Mouse (Mus musculus) liver, adult 2 months (tissue): ENCODE data around the gene Ube2v1. TPM values are rescaled to one million over a fixed set of nuclear protein-coding genes. Genes with fewer than 3 reads are reported as not detected.
"Not testable (repeated sequence)": the region's sequence is repeated elsewhere in the genome, so short reads cannot be mapped to it uniquely, and the experiment has no call there.

ENCODE experiments used
- DNase-seq: peaks from one replicate; pipeline ENCODE4 v3.0.0-alpha.2; 2011; ENCODE audit warnings: low read depth, low spot score; ENCODE audit errors: extremely low read depth
- H3K27ac ChIP-seq: fragments of 200-500 bp; replicated peaks from 2 replicates; pipeline ENCODE4 v1.5.1; 2012; ENCODE audit warnings: low read depth, mild to moderate bottlenecking, control low read depth, inconsistent platforms, low read length; ENCODE audit not compliant: insufficient read depth
- H3K27me3 ChIP-seq: fragments of 200-500 bp; 2 replicates; pipeline ENCODE4 v1.6.1; 2012; ENCODE audit warnings: mild to moderate bottlenecking, moderate library complexity, low read length, inconsistent platforms; ENCODE audit not compliant: control insufficient read depth, insufficient read depth
- H3K36me3 ChIP-seq: fragments of 200-500 bp; 2 replicates; pipeline ENCODE4 v1.6.1; 2012; ENCODE audit warnings: low read length, inconsistent platforms; ENCODE audit not compliant: control insufficient read depth, insufficient read depth
- H3K4me1 ChIP-seq: fragments of 200-500 bp; 2 replicates; pipeline ENCODE4 v1.6.1; 2011; ENCODE audit warnings: low read length; ENCODE audit not compliant: control insufficient read depth, insufficient read depth
- H3K4me3 ChIP-seq: fragments of 200-500 bp; 2 replicates; pipeline ENCODE4 v1.5.1; 2011; ENCODE audit warnings: low read depth, mild to moderate bottlenecking, control low read depth, low read length, moderate library complexity; ENCODE audit not compliant: insufficient read depth
- H3K79me2 ChIP-seq: fragments of 200-500 bp; 2 replicates; pipeline ENCODE4 v1.6.1; 2012; ENCODE audit warnings: inconsistent platforms, mild to moderate bottlenecking, low read length, moderate library complexity; ENCODE audit not compliant: control insufficient read depth, insufficient read depth
- H3K9ac ChIP-seq: fragments of 200-500 bp; 2 replicates; pipeline ENCODE4 v1.6.1; 2012; ENCODE audit warnings: low read depth, mild to moderate bottlenecking, control low read depth, inconsistent platforms, low read length
- CTCF ChIP-seq: fragments of 200-500 bp; IDR thresholded peaks from 2 replicates; pipeline ENCODE4 v1.5.1; 2011; ENCODE audit warnings: low read depth, low read length, control low read depth
- POLR2A ChIP-seq: fragments of 200-500 bp; IDR thresholded peaks from 2 replicates; pipeline ENCODE4 v1.6.1; 2011; ENCODE audit warnings: low read length, control low read depth; ENCODE audit not compliant: insufficient read depth; ENCODE audit errors: extremely low read depth
- WGBS: fragments of 180-500 bp; shearing (Covaris S2); methylation state at CpG from one replicate; pipeline ENCODE4 v1.1.7; 2018; 5-methylcytosine and 5-hydroxymethylcytosine counted together
- polyA plus RNA-seq: library from polyadenylated mRNA; depleted of rRNA; stranded (reverse); fragments of >200 nt; gene quantifications from 2 replicates; pipeline ENCODE4 v1.2.3, GENCODE M21; 2012
- total RNA-seq: library from RNA; depleted of rRNA; stranded (reverse); fragments of >200 nt; gene quantifications from 2 replicates; pipeline ENCODE4 v1.2.3, GENCODE M21; 2014

The Ube2v1 gene
- total and polyA plus RNA-seq, 2 experiments: 26.2 to 75.2 TPM

DNA sequence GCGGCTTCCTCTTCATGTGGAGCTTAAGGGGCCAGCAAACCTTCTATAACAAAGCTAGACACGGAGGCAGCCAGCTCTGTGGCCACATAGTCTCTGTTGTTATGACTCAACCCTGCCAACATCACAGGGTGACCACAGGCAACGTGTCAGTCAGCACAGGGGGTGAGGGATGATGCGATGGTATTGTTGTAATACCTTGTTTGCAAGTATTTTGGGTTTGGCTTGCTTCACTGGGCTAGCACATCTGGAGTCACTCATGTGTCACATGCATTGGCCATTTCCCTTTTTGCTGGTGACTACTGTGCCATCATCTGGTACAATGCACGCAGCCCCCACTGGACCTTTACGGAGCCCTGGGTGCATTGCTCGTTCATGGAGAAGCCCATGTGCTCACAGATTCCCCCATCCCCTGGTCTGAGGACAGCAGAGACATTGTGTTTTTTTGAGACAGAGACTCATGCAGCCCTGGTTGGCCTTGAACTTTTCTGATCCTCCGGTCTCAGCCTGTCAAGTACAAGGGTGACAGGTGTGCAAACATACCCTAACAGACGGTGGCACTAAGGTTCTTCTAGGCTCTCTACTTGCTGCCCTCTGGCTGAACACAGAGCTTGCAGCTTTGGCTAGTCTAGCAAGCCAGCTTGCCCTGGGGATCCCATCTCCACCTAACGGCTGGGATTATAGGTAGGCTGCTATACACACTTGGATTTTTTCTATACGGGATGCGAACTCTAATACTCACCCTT lies 17.6 kb upstream of the Ube2v1 start:
- Histone ChIP-seq H3K79me2 (peaks cover 13% of the 10 kb centered on the region), H3K27me3 (no peaks in the 10 kb centered on the region), H3K4me1 (peaks cover 7% of the 10 kb centered on the region; the same call in 1 of the 2 replicates), H3K9ac (no peak overlapping the region), H3K27ac (no peak overlapping the region), H3K4me3 (no peak overlapping the region), H3K36me3 (0 out of 2 replicates have a peak, but pooled peaks cover 3% of the 10 kb centered on the region)
- 67% methylated on average over 12 of the region's 12 CpGs for WGBS
- peak; percentile 68 for DNase-seq
- TF ChIP-seq POLR2A (no peak), CTCF (no peak)

DNA sequence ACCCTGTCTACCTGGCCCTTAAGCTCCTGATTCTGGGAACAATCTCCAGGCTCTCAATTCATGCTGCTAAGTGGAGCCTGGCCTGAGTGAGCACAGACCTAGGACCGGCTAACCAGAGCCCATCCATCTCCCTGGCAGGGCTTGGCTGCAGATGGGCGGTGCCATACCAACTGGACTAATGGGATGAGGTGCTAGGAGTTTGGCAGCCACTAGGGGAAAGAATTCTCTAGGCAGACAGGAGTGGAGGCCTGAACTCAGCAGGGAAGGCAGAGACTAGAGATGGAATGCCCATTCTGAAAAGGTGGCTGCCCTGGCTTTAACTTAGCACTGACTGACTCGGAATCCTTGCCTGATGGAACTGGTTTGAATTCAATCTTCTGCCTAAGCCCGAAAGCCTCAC lies 14.5 kb upstream of the Ube2v1 start:
- TF ChIP-seq POLR2A: no peak
- no peak for TF ChIP-seq CTCF

DNA sequence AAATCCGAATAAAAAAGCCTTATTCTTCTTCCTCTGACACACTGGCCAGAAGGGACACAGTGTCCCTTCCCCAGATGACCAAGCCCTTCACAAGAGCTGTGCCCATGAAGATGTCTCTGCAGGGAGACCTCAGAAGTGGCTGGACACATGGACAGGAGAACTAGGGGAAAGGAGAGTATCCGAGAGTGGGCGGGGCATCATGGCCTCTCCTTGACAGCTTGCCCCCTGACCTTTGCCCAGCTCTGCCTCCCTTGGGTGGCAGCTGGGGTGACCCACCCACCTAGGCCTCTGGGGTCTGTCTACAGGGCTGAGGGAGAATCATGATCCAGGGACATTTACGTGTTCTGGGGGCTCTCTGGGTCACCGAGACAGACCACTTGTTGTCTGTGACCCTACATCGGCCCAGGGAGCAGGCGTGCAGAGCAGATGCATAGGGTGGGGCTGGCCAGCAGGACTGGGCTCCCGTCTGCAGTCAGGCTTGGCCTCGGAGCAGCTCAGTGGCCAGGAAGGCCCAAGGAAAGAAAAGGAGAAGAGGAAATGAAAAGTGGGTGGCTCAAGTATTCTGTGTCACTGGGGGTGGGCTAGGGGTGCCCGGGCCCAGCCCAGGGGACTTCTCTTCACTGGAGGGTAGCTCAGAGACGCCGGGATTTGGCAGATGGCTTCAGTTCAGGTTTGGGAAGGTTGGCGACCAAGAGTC lies 11.6 kb upstream of the Ube2v1 start:
- not testable (repeated sequence) for H3K9ac ChIP-seq, H3K36me3 ChIP-seq, H3K27ac ChIP-seq, H3K79me2 ChIP-seq, DNase-seq, H3K27me3 ChIP-seq, H3K4me3 ChIP-seq
- WGBS: 84% methylated on average over 13 of the region's 13 CpGs
- H3K4me1 ChIP-seq: peaks cover 13% of the 10 kb centered on the region; the same call in 1 of the 2 replicates

More for the DNA sequence above, 14.5 kb upstream of the Ube2v1 start:
- Histone ChIP-seq H3K27ac (no peak overlapping the region), H3K9ac (no peak overlapping the region), H3K4me3 (no peak overlapping the region), H3K36me3 (0 out of 2 replicates have a peak, but pooled peaks cover 3% of the 10 kb centered on the region), H3K79me2 (peaks cover 3% of the 10 kb centered on the region; the same call in 1 of the 2 replicates), H3K4me1 (peaks cover 8% of the 10 kb centered on the region; the same call in 1 of the 2 replicates), H3K27me3 (no peaks in the 10 kb centered on the region)
- DNase-seq: no peak
- 90% methylated on average over 4 of the region's 4 CpGs for WGBS

DNA sequence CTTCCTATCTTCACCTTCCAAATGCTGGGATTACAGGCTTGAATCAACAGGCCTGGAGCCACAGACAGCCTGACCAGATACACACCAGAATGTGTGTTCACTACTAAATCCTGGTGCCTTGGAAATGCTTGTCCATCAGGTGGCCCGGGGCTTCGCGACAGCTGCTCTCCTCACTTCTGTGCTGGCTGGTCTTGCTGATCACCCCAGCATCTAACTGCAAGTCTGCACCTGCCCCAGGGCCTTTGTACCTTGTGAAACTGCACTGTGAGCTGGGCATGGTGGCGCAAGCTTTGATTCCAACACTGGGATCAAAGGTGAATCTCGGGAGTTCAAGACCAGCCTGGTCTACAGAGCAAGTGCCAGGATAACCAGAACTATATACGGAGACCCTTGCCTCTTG lies 10.3 kb upstream of the Ube2v1 start:
- Histone ChIP-seq H3K9ac (no peak overlapping the region), H3K27me3 (no peaks in the 10 kb centered on the region), H3K4me3 (no peak overlapping the region), H3K36me3 (no peaks in the 10 kb centered on the region), H3K4me1 (peaks cover 13% of the 10 kb centered on the region; the same call in 1 of the 2 replicates), H3K79me2 (no peaks in the 10 kb centered on the region), H3K27ac (no peak overlapping the region; the same call in 1 of the 2 replicates)
- no peak for TF ChIP-seq POLR2A
- no peak for TF ChIP-seq CTCF
- DNase-seq: peak; percentile 86
- WGBS: 33% methylated on average over 6 of the region's 6 CpGs

DNA sequence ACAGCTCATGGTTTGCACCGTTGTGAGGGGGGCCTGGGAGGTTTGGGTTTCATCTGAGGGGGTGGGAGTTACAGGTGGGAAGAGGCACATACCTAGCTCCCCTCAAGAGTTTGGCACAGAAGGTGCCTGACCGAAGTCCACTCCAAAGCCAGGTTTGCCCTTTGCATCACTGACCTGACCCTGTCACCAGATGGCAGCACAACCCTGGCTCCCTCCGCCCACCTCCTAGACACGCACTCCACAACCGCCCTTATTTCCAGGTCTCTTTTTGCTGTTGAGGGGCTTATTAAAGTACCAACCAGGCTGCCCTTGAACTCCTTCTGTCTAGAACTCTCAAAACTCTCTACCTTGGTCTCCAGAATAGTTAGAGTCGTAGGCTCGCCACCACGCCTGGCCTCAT lies 9.4 kb upstream of the Ube2v1 start:
- no peak overlapping the region for H3K4me3 ChIP-seq
- H3K27me3 ChIP-seq: no peaks in the 10 kb centered on the region
- no peak overlapping the region for H3K27ac ChIP-seq
- no peak overlapping the region for H3K9ac ChIP-seq
- no peaks in the 10 kb centered on the region for H3K79me2 ChIP-seq
- peak; percentile 79 for DNase-seq
- 29% methylated on average over 8 of the region's 8 CpGs for WGBS
- TF ChIP-seq CTCF (peak; percentile 96), POLR2A (no peak)
- H3K4me1 ChIP-seq: peaks cover 13% of the 10 kb centered on the region; the same call in 1 of the 2 replicates
- H3K36me3 ChIP-seq: no peaks in the 10 kb centered on the region
